Mouse (Mus musculus): Measurements from ENCODE around the gene Epha7. TPM values are rescaled to one million over a fixed set of nuclear protein-coding genes. Genes with fewer than 3 reads are reported as not detected.

Gene Epha7
- total RNA-seq, 2 experiments from 2014 or later, result 3.1 to 3.3 TPM

GRCm38 (mm10) chr4:28895480-28895879, 82.5 kb downstream of the Epha7 start:
- ATAC-seq (replicated peaks; ENCODE audit: low FRiP score, poor library complexity, severe bottlenecking), result no peak

GRCm38 (mm10) chr4:28899373-28899772, 86.4 kb downstream of the Epha7 start:
- ATAC-seq (replicated peaks; ENCODE audit: low FRiP score, poor library complexity, severe bottlenecking), result no peak

GRCm38 (mm10) chr4:28899783-28900182, 86.9 kb downstream of the Epha7 start:
- no peak for ATAC-seq (replicated peaks; ENCODE audit: low FRiP score, poor library complexity, severe bottlenecking)

- no peak for ATAC-seq (replicated peaks; ENCODE audit: low FRiP score, poor library complexity, severe bottlenecking)
Measured at GRCm38 (mm10) chr4:28901496-28901895, 88.6 kb downstream of the Epha7 start.

- ATAC-seq (replicated peaks; ENCODE audit: low FRiP score, poor library complexity, severe bottlenecking), result no peak
Measured at GRCm38 (mm10) chr4:28902004-28902704, 89.2 kb downstream of the Epha7 start.

- no peak for ATAC-seq (replicated peaks; ENCODE audit: low FRiP score, poor library complexity, severe bottlenecking)
Measured at GRCm38 (mm10) chr4:28906985-28907384, 94.1 kb downstream of the Epha7 start.

- ATAC-seq (replicated peaks; ENCODE audit: low FRiP score, poor library complexity, severe bottlenecking), result no peak
Measured at GRCm38 (mm10) chr4:28910127-28910526, 97.2 kb downstream of the Epha7 start.

- ATAC-seq (replicated peaks; ENCODE audit: low FRiP score, poor library complexity, severe bottlenecking), result no peak
Measured at GRCm38 (mm10) chr4:28912028-28912427, 99.1 kb downstream of the Epha7 start.

GRCm38 (mm10) chr4:28913613-28914012, 100.7 kb downstream of the Epha7 start:
- ATAC-seq (replicated peaks; ENCODE audit: low FRiP score, poor library complexity, severe bottlenecking), result no peak

- ATAC-seq (replicated peaks; ENCODE audit: low FRiP score, poor library complexity, severe bottlenecking), result no peak
Measured at GRCm38 (mm10) chr4:28920645-28921044, 107.7 kb downstream of the Epha7 start.

GRCm38 (mm10) chr4:28926072-28926471, 113.1 kb downstream of the Epha7 start:
- no peak for ATAC-seq (replicated peaks; ENCODE audit: low FRiP score, poor library complexity, severe bottlenecking)

- no peak for ATAC-seq (replicated peaks; ENCODE audit: low FRiP score, poor library complexity, severe bottlenecking)
Measured at GRCm38 (mm10) chr4:28933431-28933830, 120.5 kb downstream of the Epha7 start.

GRCm38 (mm10) chr4:28934802-28935201, 121.9 kb downstream of the Epha7 start:
- no peak for ATAC-seq (replicated peaks; ENCODE audit: low FRiP score, poor library complexity, severe bottlenecking)

- no peak for ATAC-seq (replicated peaks; ENCODE audit: low FRiP score, poor library complexity, severe bottlenecking)
Measured at GRCm38 (mm10) chr4:28935567-28935966, 122.6 kb downstream of the Epha7 start.

GRCm38 (mm10) chr4:28940710-28941109, 127.8 kb downstream of the Epha7 start:
- no peak for ATAC-seq (replicated peaks; ENCODE audit: low FRiP score, poor library complexity, severe bottlenecking)

- ATAC-seq (replicated peaks; ENCODE audit: low FRiP score, poor library complexity, severe bottlenecking), result no peak
Measured at GRCm38 (mm10) chr4:28944237-28944636, 131.3 kb downstream of the Epha7 start.

GRCm38 (mm10) chr4:28960889-28961560, 148.1 kb downstream of the Epha7 start:
- no peak for ATAC-seq (replicated peaks; ENCODE audit: low FRiP score, poor library complexity, severe bottlenecking)

GRCm38 (mm10) chr4:28967584-28968315, 154.8 kb downstream of the Epha7 start:
- no peak for ATAC-seq (replicated peaks; ENCODE audit: low FRiP score, poor library complexity, severe bottlenecking)

GRCm38 (mm10) chr4:28998462-28999286, 185.7 kb downstream of the Epha7 start:
- ATAC-seq (replicated peaks; ENCODE audit: low FRiP score, poor library complexity, severe bottlenecking), result no peak

GRCm38 (mm10) chr4:28999287-28999595, 186.3 kb downstream of the Epha7 start:
- ATAC-seq (replicated peaks; ENCODE audit: low FRiP score, poor library complexity, severe bottlenecking), result no peak

All from erythroblast, adult 5-6 weeks (primary cell).